8 mouse cellular contexts compared by ENCODE assay signal in genomic region chr17:68839888-68840571, GRCm38 (mm10). TPM values are rescaled to one million over a fixed set of nuclear protein-coding genes. Genes with fewer than 3 reads are reported as not detected.
DNase-seq lines count a peak whose midpoint lies in the region; ATAC-seq and TF ChIP-seq lines count a peak whose summit lies in the region.

No protein-coding gene starts in this region.

- peak overlapping the region; percentile 99; the same call in 1 of the 2 replicates for H3K4me2 ChIP-seq in lung, embryonic 16.5 days (ENCODE audit: low read depth, low read length)
- H3K4me2 ChIP-seq in hindbrain, postnatal 0 days (ENCODE audit: low read depth, low read length), result peak overlapping the region; percentile 95
- peak overlapping the region; percentile 91 for H3K4me2 ChIP-seq in neural tube, embryonic 15.5 days

- H3K4me1 ChIP-seq in heart, embryonic 10.5 days, result peaks cover 38% of the 10 kb centered on the region
- peaks cover 23% of the 10 kb centered on the region for H3K4me1 ChIP-seq in lung, embryonic 16.5 days (replicated peaks; ENCODE audit: control insufficient read depth, insufficient read depth, low read length)
- H3K4me1 ChIP-seq in hindbrain, postnatal 0 days (ENCODE audit: insufficient read depth, low read length), result peaks cover 8% of the 10 kb centered on the region
- peaks cover 45% of the 10 kb centered on the region for H3K4me1 ChIP-seq in neural tube, embryonic 15.5 days

- intact Hi-C loops in heart, postnatal 14 days (cut with DNase I), result no loop called here

- ATAC-seq in lung, embryonic 16.5 days (ENCODE audit: low read depth), result no peak
- ATAC-seq in hindbrain, postnatal 0 days, result no peak
- no peak for ATAC-seq in neural tube, embryonic 15.5 days (ENCODE audit: low FRiP score)
- ATAC-seq in megakaryocyte, adult 5-6 weeks (ENCODE audit: poor library complexity, severe bottlenecking), result no peak

- 12% methylated on average over 17 of the region's 17 CpGs for WGBS in heart, embryonic 10.5 days
- WGBS in lung, embryonic 16.5 days, result 12% methylated on average over 17 of the region's 17 CpGs
- WGBS in hindbrain, postnatal 0 days, result 19% methylated on average over 17 of the region's 17 CpGs
- WGBS in neural tube, embryonic 15.5 days, result 17% methylated on average over 17 of the region's 17 CpGs

- DNase-seq in heart, embryonic 10.5 days (ENCODE audit: low spot score), result no peak
- DNase-seq in heart, postnatal 14 days, result no peak
- no peak for DNase-seq in lung, postnatal 4 days
- peak; percentile 39 for DNase-seq in hindbrain, postnatal 0 days (ENCODE audit: low spot score)
- DNase-seq in natural killer cell, adult 2 months (ENCODE audit: low spot score in 2 of 2), result no peak

- peaks cover 83% of the 10 kb centered on the region for H3K27me3 ChIP-seq in heart, embryonic 10.5 days (ENCODE audit: insufficient read depth, poor library complexity, severe bottlenecking)
- H3K27me3 ChIP-seq in lung, embryonic 16.5 days (ENCODE audit: control insufficient read depth, insufficient read depth, low read depth, low read length), result peaks cover 52% of the 10 kb centered on the region
- no peaks in the 10 kb centered on the region for H3K27me3 ChIP-seq in hindbrain, postnatal 0 days (ENCODE audit: insufficient read depth, low read length)
- peaks cover 20% of the 10 kb centered on the region for H3K27me3 ChIP-seq in neural tube, embryonic 15.5 days (replicated peaks)

- H3K9ac ChIP-seq in lung, embryonic 16.5 days (ENCODE audit: low read length), result no peak overlapping the region
- H3K9ac ChIP-seq in hindbrain, postnatal 0 days (replicated peaks; ENCODE audit: low read length), result no peak overlapping the region
- H3K9ac ChIP-seq in neural tube, embryonic 15.5 days (replicated peaks), result 0 out of 2 replicates have a peak overlapping the region, but pooled peaks have one; percentile 61

- H3K9me3 ChIP-seq in heart, embryonic 10.5 days, result no peaks in the 10 kb centered on the region
- no peaks in the 10 kb centered on the region for H3K9me3 ChIP-seq in lung, embryonic 16.5 days (ENCODE audit: control insufficient read depth, low read length)
- no peaks in the 10 kb centered on the region for H3K9me3 ChIP-seq in hindbrain, postnatal 0 days (ENCODE audit: low read length)
- no peaks in the 10 kb centered on the region for H3K9me3 ChIP-seq in neural tube, embryonic 15.5 days (replicated peaks)

- H3K36me3 ChIP-seq in heart, embryonic 10.5 days, result no peaks in the 10 kb centered on the region
- H3K36me3 ChIP-seq in lung, embryonic 16.5 days (ENCODE audit: control insufficient read depth, insufficient read depth, low read length), result no peaks in the 10 kb centered on the region
- H3K36me3 ChIP-seq in hindbrain, postnatal 0 days (ENCODE audit: insufficient read depth, low read length), result no peaks in the 10 kb centered on the region
- no peaks in the 10 kb centered on the region for H3K36me3 ChIP-seq in neural tube, embryonic 15.5 days

- no peak overlapping the region for H3K27ac ChIP-seq in heart, embryonic 10.5 days
- H3K27ac ChIP-seq in lung, embryonic 16.5 days (ENCODE audit: low read length), result no peak overlapping the region
- no peak overlapping the region for H3K27ac ChIP-seq in hindbrain, postnatal 0 days
- H3K27ac ChIP-seq in neural tube, embryonic 15.5 days (replicated peaks), result no peak overlapping the region

- H3K4me3 ChIP-seq in heart, embryonic 10.5 days, result peak overlapping the region; percentile 76
- no peak overlapping the region for H3K4me3 ChIP-seq in lung, embryonic 16.5 days (ENCODE audit: low read length)
- peak overlapping the region; percentile 50 for H3K4me3 ChIP-seq in hindbrain, postnatal 0 days (ENCODE audit: low read length)
- peak overlapping the region; percentile 71 for H3K4me3 ChIP-seq in neural tube, embryonic 15.5 days (replicated peaks)

- no peak for TF ChIP-seq CTCF in hindbrain, postnatal 0 days (IDR thresholded peaks at IDR 0.05; ENCODE audit: low read depth)

RNA-seq across cellular contexts. Expression of gene Tmem200c, which starts 13.6 kb away (rescaled TPM):
- 0.18 and 0.39 TPM in 2 replicates for polyA plus RNA-seq in heart, embryonic 10.5 days (2016; fragmentation: Nextera tagmentation; extraction: Ambion mirVana)
- under 1 TPM in 1 of 2 experiments, not detected in 1; 0.07 TPM for total RNA-seq in heart, postnatal 14 days (2021)
- 0.04 TPM in 1 of 2 replicates, not detected in the other for polyA plus RNA-seq in lung, embryonic 16.5 days (2015; fragmentation: Nextera tagmentation; extraction: Ambion mirVana)
- total RNA-seq in hindbrain, postnatal 0 days (2014; rRNA removed), result 15.4 and 19.9 TPM in 2 replicates
- 2.3 and 2.7 TPM in 2 replicates for polyA plus RNA-seq in hindbrain, postnatal 0 days (2015; fragmentation: Nextera tagmentation; extraction: Ambion mirVana)
- 2.9 and 3.7 TPM in 2 replicates for polyA plus RNA-seq in neural tube, embryonic 15.5 days (2015; fragmentation: Nextera tagmentation; extraction: Ambion mirVana)
- not detected in 2 replicates for total RNA-seq in megakaryocyte, adult 5-6 weeks (2015)
- total RNA-seq in megakaryocyte, adult 5-6 weeks (2017), result not detected in 2 replicates
